Mouse (Mus musculus): ENCODE results near the gene Mgmt.

Gene Mgmt

DNA sequence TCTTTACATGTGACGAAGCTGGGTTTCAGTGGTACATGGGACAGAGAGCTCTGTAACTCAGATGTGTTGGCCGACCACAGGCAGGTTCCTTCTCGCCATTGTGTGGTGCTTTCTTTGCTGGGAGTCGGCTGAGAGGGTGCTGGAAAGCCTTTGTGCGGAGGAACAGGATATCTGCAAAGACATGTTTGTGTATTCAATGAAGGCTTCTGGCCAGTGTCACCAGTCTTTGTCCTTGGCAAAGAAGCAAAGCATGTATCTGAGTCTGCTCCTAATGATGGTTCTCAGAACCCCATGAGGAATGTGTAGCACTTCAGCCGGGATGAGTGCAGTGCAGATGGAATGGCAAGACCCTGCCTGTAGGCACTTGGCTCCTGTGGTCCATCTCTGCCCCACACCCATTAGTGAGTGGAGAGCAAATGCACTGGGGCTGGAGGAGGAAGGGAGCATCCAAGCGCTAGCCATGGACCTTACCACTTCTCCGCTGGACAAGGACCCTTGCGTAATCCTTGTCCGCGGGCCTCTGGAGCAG, 14.3 kb downstream of the Mgmt start:
- no peak for DNase-seq (ENCODE audit: low spot score in 2 of 2)

- DNase-seq (ENCODE audit: low spot score in 2 of 2): no peak
These were observed 18.5 kb downstream of the Mgmt start for GRCm38 (mm10) chr7:136912901-136913300.

DNA sequence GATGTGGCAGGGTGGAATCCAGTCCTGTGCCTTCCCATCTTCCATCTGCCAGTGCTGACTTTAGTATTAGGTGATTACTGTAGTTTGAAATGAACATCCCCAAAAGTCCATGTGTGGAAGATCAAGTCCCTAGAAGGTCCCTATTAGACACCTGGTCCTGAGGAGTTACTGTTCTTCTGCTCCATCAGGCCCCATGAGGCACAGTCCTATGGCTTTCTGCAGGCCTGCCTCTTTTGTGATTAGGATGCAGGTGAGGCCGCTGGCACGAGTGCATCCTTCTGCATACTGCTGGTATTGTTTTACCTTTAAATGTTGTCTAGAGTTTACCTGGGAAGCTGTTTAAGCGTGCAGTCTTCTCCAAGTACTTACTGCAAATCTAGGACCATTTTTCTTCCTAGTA, 21.6 kb downstream of the Mgmt start:
- DNase-seq (ENCODE audit: low spot score in 2 of 2): no peak

- no peak for DNase-seq (ENCODE audit: low spot score in 2 of 2)
These were observed 26.8 kb downstream of the Mgmt start for GRCm38 (mm10) chr7:136920976-136921755.

DNA sequence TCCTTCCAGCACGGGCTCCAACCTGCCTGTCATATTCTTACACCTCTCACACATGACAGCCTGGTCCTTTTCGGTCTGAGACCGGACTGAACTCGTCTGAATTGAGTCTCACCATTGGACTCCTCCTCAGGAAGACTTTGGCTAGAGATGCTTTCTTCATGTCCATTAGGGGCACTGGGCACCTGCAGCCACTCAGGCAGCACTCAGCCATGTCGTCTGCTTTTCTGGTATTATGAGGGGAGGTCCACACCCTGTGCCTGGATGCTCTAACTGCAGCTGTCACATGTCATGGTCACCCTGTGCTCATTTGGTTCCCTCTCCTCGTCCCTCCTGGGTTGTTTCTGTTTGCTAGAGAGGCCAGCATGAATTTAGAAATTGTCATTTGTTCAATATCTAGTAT, 27.8 kb downstream of the Mgmt start:
- DNase-seq (ENCODE audit: low spot score in 2 of 2): no peak

GRCm38 (mm10) chr7:136924610-136925260, 30.3 kb downstream of the Mgmt start:
- DNase-seq (ENCODE audit: low spot score in 2 of 2): no peak

GRCm38 (mm10) chr7:136926178-136926577, 31.8 kb downstream of the Mgmt start:
- no peak for DNase-seq (ENCODE audit: low spot score in 2 of 2)

DNA sequence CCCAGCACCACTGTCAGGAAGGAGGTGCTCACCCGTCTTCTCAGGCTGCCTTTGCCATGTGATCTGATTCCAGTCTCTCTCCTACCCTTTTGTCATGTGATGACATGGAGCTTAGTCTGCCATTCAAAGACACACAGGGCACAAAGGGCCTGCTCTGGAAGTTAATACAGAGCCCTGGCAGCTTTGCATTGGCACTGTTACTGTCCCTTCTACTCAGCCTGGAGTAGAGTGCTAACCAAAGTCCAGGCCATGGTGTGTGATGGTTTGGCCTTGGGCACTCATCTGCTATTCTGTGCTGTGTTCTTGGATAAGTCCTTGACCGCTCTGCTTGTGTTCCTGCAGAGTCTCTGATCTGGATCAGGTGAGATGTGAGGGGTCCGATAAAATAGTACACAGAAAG, 36.0 kb downstream of the Mgmt start:
- DNase-seq (ENCODE audit: low spot score in 2 of 2): no peak

- no peak for DNase-seq (ENCODE audit: low spot score in 2 of 2)
These were observed 39.0 kb downstream of the Mgmt start for GRCm38 (mm10) chr7:136933367-136933766.

- no peak for DNase-seq (ENCODE audit: low spot score in 2 of 2)
These were observed 39.9 kb downstream of the Mgmt start for GRCm38 (mm10) chr7:136934336-136934735.

GRCm38 (mm10) chr7:136934784-136935183, 40.4 kb downstream of the Mgmt start:
- DNase-seq (ENCODE audit: low spot score in 2 of 2): no peak

DNA sequence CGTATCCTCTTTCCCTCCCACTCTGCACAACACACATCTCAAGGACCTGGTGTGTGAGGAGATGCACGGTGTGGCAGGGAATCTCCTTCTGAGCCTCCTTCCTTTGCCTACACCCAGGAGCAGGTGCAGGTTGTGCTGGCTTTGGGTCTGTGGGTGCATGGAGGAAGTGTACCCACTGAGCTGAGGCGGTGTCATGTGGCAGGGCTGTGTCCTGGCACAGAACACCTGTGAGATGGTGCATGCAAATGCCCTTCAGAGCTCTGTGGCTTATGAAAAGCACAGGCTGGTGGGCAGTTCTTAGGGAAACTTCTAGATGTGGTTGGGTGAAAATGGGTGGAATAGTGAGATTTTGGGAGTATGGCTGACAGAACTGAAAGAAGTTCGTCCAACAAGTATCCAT, 44.0 kb downstream of the Mgmt start:
- DNase-seq (ENCODE audit: low spot score in 2 of 2): no peak

GRCm38 (mm10) chr7:136942414-136942813, 48.0 kb downstream of the Mgmt start:
- DNase-seq (ENCODE audit: low spot score in 2 of 2): no peak

GRCm38 (mm10) chr7:136943886-136944285, 49.5 kb downstream of the Mgmt start:
- DNase-seq (ENCODE audit: low spot score in 2 of 2): no peak

DNA sequence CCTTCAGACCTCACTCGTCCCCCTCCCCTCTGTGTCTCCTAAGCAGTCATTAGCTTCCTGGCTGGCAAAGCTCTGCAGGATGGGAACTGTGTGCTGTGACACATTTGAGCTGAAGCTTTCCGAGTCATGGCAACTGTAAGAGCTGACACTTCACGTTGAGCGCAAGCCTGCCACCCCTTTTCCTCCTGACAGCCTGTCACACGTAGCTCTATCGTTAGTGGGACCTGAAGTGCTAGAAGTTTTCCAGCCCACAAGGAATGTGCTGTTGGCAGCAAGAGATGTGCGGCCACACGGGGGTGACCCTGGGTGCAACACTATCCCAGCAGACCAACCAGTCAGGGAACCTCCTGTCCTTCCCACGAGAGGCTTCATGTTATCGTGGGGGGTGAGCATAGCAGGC, 51.3 kb downstream of the Mgmt start:
- no peak for DNase-seq (ENCODE audit: low spot score in 2 of 2)

DNA sequence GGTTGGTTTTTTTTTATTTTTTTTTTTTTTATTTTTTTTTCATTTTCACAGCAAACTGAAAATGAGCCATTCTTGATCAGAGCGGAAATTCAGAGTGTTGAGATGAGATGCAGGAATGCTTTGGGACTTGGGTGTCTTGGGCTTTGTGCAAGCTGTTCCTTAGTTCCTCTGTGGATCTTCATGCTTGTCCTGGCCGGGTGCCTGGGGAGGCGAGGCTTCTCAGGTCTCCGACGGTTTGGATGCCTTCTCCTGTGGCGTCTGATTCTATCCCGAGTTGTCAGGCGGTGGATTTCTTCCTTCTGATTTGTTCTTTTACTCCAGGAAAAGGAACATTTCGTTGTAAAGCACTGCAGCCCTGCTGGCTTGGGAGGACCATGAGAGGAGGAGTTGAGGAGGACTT, 51.7 kb downstream of the Mgmt start:
- DNase-seq (ENCODE audit: low spot score in 2 of 2): no peak

DNA sequence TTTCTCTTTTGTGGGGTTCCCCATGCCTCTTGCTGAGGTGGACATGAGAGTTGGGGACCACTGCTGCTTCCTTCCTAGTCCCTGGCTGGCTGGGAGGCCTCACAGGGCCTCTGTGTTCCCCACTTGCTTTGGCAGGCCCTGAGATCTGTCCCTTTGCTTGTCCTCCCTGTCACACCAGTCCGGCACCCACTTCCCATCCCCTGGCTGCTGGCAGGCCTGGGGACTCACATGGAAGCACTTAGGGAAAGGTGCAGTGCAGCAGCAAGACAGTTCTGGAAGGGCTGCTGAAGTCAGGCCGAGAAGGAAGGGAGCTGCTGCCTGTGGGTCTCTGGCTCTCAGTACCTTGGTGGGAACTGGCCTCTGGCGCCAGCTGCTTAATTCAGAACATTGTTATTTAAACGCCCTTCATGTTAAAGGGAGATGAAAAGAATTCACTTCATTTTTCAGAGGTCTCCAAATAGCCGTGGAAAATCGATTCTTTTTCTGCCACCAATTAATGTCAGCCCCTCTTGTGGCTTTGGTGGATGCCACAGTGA, 53.9 kb downstream of the Mgmt start:
- no peak for DNase-seq (ENCODE audit: low spot score in 2 of 2)

- no peak for DNase-seq (ENCODE audit: low spot score in 2 of 2)
These were observed 58.2 kb downstream of the Mgmt start for GRCm38 (mm10) chr7:136952608-136953007.

- no peak for DNase-seq (ENCODE audit: low spot score in 2 of 2)
These were observed 58.8 kb downstream of the Mgmt start for GRCm38 (mm10) chr7:136953251-136953650.

GRCm38 (mm10) chr7:136972361-136972760, 77.9 kb downstream of the Mgmt start:
- no peak for DNase-seq (ENCODE audit: low spot score in 2 of 2)

GRCm38 (mm10) chr7:136975001-136975400, 80.6 kb downstream of the Mgmt start:
- no peak for DNase-seq (ENCODE audit: low spot score in 2 of 2)

DNA sequence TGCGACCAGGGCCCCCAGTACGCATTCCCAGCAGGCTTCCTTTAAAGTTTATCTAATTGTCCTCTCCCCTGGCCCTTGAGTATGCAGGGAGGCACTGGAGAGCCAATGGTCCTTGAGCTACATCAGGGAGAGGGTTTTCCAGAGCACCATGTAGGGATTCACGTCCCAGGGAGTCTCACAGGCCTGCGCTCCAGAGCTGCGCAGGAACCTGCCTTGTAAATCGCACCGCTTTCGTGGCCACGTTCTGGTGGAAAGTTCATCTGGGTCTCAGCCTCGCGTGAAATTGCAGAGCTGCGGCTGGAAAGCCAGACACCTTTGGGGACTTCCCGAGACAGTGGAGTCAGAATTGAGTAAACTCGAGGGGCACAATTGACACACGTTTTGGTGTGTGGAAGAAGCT, 103.0 kb downstream of the Mgmt start:
- DNase-seq (ENCODE audit: low spot score in 2 of 2): no peak

DNA sequence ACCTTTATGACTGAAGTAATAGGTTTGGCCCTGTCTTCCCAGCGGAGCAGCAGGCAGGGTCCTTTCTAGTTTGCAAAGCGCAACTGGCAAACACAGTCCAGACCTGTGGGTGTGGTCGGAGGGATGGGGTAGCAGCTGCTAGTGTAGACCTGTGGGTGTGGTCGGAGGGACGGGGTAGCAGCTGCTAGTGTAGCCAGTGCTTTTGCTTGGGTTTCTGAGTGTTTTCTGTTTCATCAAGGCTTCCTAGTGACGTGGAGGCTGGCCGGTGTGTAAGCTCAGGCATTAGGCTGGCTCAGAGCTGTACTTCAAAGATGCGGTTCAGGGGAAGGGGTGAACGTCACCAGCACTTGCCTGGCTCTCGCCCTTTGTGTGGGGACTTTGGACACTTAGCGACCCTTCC, 106.3 kb downstream of the Mgmt start:
- no peak for DNase-seq (ENCODE audit: low spot score in 2 of 2)

Measured in spleen, postnatal 14 days (tissue).